Mouse (Mus musculus) embryonic fibroblast, embryonic 13.5 days (primary cell): Measurements from ENCODE around the gene 4930503B20Rik.

Source experiments
- CTCF ChIP-seq: IDR thresholded peaks from 2 replicates; pipeline ENCODE4 v1.5.1; 2011; ENCODE audit warnings: mild to moderate bottlenecking, control low read depth, low read length, moderate library complexity, borderline replicate concordance; ENCODE audit not compliant: insufficient read depth
- POLR2A ChIP-seq: IDR thresholded peaks from 2 replicates; pipeline ENCODE4 v1.6.1; 2011; ENCODE audit warnings: low read depth, mild to moderate bottlenecking, control low read depth, low read length, moderate library complexity

GRCm38 (mm10) chr3:146692547-146692946 is 41.4 kb upstream of the 4930503B20Rik start:
- TF ChIP-seq CTCF (no peak), POLR2A (no peak)
